Mouse (Mus musculus) ES-Bruce4 (cell line): Measurements from ENCODE around the gene Snrpf. TPM values are rescaled to one million over a fixed set of nuclear protein-coding genes. Genes with fewer than 3 reads are reported as not detected.

Experiments used
- H3K27ac ChIP-seq: 2 replicates; pipeline ENCODE4 v1.5.1; 2012; ENCODE audit warnings: low read length, inconsistent platforms; ENCODE audit not compliant: insufficient read depth
- H3K27me3 ChIP-seq: 2 replicates; pipeline ENCODE4 v1.6.1; 2012; ENCODE audit warnings: mild to moderate bottlenecking, low read length, inconsistent platforms; ENCODE audit not compliant: control insufficient read depth, poor library complexity, insufficient read depth, severe bottlenecking
- H3K36me3 ChIP-seq: 2 replicates; pipeline ENCODE4 v1.6.1; 2012; ENCODE audit warnings: inconsistent platforms, mild to moderate bottlenecking, low read length, moderate library complexity; ENCODE audit not compliant: control insufficient read depth, poor library complexity, insufficient read depth, severe bottlenecking
- H3K4me1 ChIP-seq: one replicate; pipeline ENCODE4 v1.8.1; 2011; ENCODE audit warnings: low read length; ENCODE audit not compliant: control insufficient read depth, insufficient read depth
- H3K4me3 ChIP-seq: 2 replicates; pipeline ENCODE4 v1.5.1; 2011; ENCODE audit warnings: low read depth, mild to moderate bottlenecking, low read length
- H3K9ac ChIP-seq: 2 replicates; pipeline ENCODE4 v1.6.1; 2012; ENCODE audit warnings: low read depth, mild to moderate bottlenecking, inconsistent platforms; ENCODE audit not compliant: poor library complexity, severe bottlenecking
- H3K9me3 ChIP-seq: replicated peaks from 2 replicates; pipeline ENCODE4 v1.6.1; 2012; ENCODE audit warnings: mild to moderate bottlenecking, low read length, inconsistent platforms; ENCODE audit not compliant: control insufficient read depth, poor library complexity, insufficient read depth, severe bottlenecking
- CTCF ChIP-seq: IDR thresholded peaks from one replicate; pipeline ENCODE4 v1.8.1; 2011; ENCODE audit warnings: low read depth, low read length
- EP300 ChIP-seq: IDR thresholded peaks from 2 replicates; pipeline ENCODE4 v1.6.1; 2011; ENCODE audit warnings: low read depth, low read length; ENCODE audit not compliant: insufficient read depth
- POLR2A ChIP-seq: IDR thresholded peaks from one replicate; pipeline ENCODE4 v1.8.1; 2011; ENCODE audit warnings: low read length; ENCODE audit not compliant: insufficient read depth
- polyA plus RNA-seq: library from polyadenylated mRNA; stranded (reverse); fragments of >200 nt; gene quantifications from 2 replicates; pipeline ENCODE4 v1.2.4, GENCODE M21; 2011; ENCODE audit warnings: low read depth; ENCODE audit not compliant: missing spikeins, insufficient read depth, insufficient read length

Gene Snrpf
- polyA plus RNA-seq, 1 experiment = 73.2 TPM

DNA sequence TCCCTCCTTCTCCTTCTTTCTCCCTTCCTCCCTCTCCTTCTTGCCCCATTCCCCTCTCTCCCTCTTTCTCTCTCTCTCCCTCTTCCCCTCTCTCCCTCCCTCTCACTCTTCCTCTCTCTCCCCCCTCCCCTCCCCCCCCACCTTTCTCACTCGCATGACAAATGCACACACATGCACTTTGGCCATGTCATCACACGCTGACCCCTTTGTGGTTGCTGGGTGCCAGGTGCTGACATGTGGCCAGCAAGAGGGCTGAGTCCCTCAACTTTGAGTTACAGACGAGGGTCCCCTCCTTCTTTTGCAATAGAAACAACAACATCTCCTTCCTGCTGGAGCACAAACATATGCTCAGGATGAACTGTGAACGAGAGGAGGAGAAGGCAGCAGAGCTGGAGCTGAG is 14.5 kb downstream of the Snrpf start:
- H3K36me3 ChIP-seq = no peaks in the 10 kb centered on the region
- H3K4me1 ChIP-seq = no peaks in the 10 kb centered on the region
- H3K9ac ChIP-seq = no peak overlapping the region
- H3K27me3 ChIP-seq = no peaks in the 10 kb centered on the region
- H3K9me3 ChIP-seq = no peaks in the 10 kb centered on the region
- no peak overlapping the region for H3K4me3 ChIP-seq
- no peak overlapping the region for H3K27ac ChIP-seq
- TF ChIP-seq POLR2A = no peak
- TF ChIP-seq EP300 = no peak
- no peak for TF ChIP-seq CTCF

DNA sequence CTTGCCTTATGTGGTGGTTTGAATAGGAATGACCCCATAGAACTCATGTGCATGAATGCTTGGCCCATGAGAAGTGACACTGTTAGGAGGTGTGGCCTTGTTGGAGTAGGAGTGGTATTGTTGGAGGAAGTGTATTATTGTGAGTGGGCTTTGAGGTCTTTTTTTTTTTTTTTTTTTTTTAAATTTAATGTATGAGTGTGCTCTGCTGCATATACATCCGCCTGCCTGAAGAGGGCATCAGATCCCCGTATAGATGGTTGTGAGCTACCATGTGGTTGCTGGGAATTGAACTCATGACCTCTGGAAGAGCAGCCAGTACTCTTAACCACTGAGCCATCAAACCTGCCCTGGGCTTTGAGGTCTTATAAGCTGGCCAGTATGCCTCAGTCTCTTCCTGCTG is 17.3 kb downstream of the Snrpf start:
- Histone ChIP-seq H3K27ac (no peak overlapping the region), H3K9me3 (no peaks in the 10 kb centered on the region), H3K27me3 (no peaks in the 10 kb centered on the region), H3K4me1 (no peaks in the 10 kb centered on the region), H3K9ac (no peak overlapping the region), H3K36me3 (no peaks in the 10 kb centered on the region), H3K4me3 (no peak overlapping the region)
- no peak for TF ChIP-seq POLR2A
- TF ChIP-seq CTCF = no peak
- no peak for TF ChIP-seq EP300

DNA sequence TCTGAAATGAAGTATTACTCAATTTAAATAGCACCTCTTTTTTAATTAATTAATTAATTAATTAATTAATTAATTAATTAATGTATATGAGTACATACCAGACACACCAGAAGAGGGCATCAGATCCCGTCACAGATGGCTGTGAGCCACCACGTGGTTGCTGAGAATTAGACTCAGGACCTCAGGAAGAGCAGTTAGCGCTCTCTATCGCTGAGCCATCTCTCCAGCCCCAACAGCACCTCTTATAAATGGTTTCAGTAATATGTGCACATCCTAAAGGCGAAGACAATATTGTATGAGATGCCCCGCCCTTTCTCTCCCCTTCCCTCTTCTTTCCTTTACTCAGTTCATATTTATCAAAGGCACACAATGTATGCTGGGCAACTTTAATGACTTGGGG is 20.8 kb downstream of the Snrpf start:
- Histone ChIP-seq H3K4me3 (no peak overlapping the region), H3K27me3 (no peaks in the 10 kb centered on the region), H3K27ac (no peak overlapping the region), H3K36me3 (no peaks in the 10 kb centered on the region), H3K9ac (no peak overlapping the region), H3K9me3 (no peaks in the 10 kb centered on the region), H3K4me1 (no peaks in the 10 kb centered on the region)
- TF ChIP-seq POLR2A (no peak), EP300 (no peak), CTCF (no peak)

DNA sequence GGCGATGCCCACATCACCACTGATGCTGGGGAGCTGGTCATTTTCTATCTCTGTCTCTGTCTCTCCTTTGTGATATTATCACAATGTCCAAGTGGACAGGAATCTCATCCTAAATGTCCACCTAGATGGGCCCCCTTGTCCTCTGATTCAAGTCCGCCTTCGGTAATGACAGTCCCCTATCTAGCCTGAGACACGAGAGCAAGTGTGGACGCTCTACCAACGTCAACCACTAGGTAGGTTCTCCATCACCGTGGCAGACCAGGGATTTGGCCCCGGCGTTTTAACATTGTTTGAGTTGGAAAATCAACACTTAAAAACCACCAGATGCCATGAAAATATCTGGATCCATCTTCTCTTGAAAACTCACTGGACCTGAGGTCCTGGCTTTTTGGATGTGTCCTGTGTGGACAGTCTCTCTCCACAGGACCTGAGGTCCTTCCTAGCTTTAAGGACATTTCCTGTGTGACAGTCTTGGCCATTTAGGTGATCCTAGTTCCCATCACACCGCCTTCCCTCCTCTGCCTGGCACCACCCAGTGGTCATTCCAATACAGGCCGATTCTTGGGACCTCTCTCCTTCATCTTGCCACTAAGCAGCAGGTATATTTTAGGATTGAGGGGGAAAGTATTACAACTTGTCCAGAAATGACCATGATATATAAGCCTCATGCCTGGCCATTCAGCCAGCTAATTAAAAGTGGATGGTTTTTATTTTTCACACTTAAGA is 21.5 kb downstream of the Snrpf start:
- no peaks in the 10 kb centered on the region for H3K9me3 ChIP-seq
- H3K36me3 ChIP-seq = no peaks in the 10 kb centered on the region
- no peak overlapping the region for H3K4me3 ChIP-seq
- H3K9ac ChIP-seq = no peak overlapping the region
- H3K27me3 ChIP-seq = no peaks in the 10 kb centered on the region
- H3K4me1 ChIP-seq = no peaks in the 10 kb centered on the region
- no peak overlapping the region for H3K27ac ChIP-seq
- TF ChIP-seq POLR2A = no peak
- peak; percentile 38 for TF ChIP-seq CTCF

DNA sequence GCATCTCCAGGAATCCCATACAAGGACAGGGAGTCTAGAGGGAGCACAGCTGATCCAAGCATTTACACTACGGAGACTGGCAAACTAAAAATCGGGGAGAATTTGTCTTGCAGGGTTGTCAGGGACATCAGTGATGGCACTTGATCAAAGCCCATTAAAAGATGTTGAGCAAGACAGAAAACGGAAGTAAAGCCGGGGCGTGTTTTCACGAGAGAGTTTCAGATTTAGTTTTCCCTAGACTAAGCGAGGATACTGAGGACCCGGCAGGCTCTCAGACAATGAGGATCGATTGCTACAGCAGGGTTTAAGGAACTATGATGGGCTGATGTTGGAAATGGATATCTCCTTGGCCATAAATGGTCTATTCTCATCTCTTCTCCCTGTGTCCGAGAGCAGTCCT is 22.4 kb downstream of the Snrpf start:
- Histone ChIP-seq H3K4me3 (no peak overlapping the region), H3K27me3 (no peaks in the 10 kb centered on the region), H3K36me3 (no peaks in the 10 kb centered on the region)

DNA sequence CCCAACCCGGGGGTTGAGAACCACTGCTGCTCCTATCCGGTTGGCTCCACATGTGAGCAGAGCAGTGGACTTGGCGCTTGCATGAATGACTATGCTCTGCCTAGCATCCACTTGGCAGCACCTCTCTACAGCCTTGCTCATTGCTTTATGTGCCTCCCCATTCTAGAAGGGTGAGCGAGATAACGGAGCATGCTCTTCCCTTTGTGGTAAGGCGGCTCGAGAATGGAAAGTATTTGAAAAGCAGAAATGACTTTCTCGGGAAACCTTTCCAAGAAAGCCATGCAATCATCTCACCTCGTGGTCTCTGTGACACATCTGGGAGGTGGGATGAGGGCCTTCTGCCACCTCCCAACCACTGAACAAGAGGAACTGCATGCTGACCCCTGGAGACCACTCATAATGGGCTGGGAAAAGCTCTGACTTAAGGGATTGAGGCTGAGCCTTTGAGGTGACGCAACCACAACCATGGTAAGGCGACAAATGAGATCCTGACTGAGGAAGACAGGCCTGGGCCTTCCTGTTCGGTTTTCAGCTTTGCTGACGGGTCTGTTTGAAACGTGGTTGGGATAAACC is 24.9 kb downstream of the Snrpf start:
- Histone ChIP-seq H3K27me3 (no peaks in the 10 kb centered on the region), H3K9ac (no peak overlapping the region), H3K36me3 (no peaks in the 10 kb centered on the region)

More for the DNA sequence above, 22.4 kb downstream of the Snrpf start:
- TF ChIP-seq CTCF (no peak), EP300 (no peak), POLR2A (no peak)
- Histone ChIP-seq H3K27ac (no peak overlapping the region), H3K9me3 (no peaks in the 10 kb centered on the region), H3K9ac (no peak overlapping the region), H3K4me1 (no peaks in the 10 kb centered on the region)

More for the DNA sequence above, 24.9 kb downstream of the Snrpf start:
- no peak overlapping the region for H3K27ac ChIP-seq
- no peak overlapping the region for H3K4me3 ChIP-seq
- no peaks in the 10 kb centered on the region for H3K4me1 ChIP-seq
- no peaks in the 10 kb centered on the region for H3K9me3 ChIP-seq
- TF ChIP-seq CTCF (no peak), POLR2A (no peak), EP300 (no peak)
